22 mouse cellular contexts compared by ENCODE assay signal in the genomic region with DNA sequence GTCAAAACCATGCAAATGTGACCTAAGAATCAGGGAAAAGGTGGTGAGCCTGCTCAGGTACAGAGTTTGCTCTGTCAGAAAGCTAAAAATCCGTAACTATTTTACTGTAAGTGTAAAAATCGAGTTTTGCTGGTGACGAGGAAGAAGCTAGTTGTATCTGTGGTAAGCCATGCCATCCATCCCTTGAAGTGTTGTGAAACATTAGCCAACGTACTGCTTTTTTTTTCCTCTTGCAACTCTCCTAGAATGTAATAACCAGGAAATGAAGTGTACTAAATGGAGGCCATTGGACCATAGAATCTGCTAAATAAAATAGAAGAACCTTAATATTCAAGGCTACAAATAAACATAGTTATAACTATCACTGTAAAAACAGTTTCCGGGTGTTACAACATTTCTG.
"Had no signal": no experiment of that assay in that cellular context is flagged by ENCODE, and none has a peak within 500 bp of the region (broad histone marks: within the 10 kb centered on the region; RNA-seq: fewer than 3 reads in every experiment).

No protein-coding gene starts in this region.

- H3K27ac ChIP-seq: liver, embryonic 13.5 days; liver, embryonic 15.5 days; lung, embryonic 15.5 days; midbrain, embryonic 10.5 days; midbrain, embryonic 12.5 days; neural tube, embryonic 13.5 days; neural tube, embryonic 15.5 days had no signal

- H3K9me3 ChIP-seq: liver, embryonic 13.5 days; liver, embryonic 15.5 days; lung, embryonic 15.5 days; midbrain, embryonic 10.5 days; midbrain, embryonic 12.5 days; neural tube, embryonic 13.5 days; neural tube, embryonic 15.5 days had no signal

- H3K4me2 ChIP-seq: liver, embryonic 13.5 days; liver, embryonic 15.5 days; lung, embryonic 15.5 days; midbrain, embryonic 12.5 days; neural tube, embryonic 13.5 days; neural tube, embryonic 15.5 days had no signal

- DNase-seq: liver, embryonic 13.5 days; liver, postnatal 0 days; lung, adult 2 months; lung, postnatal 4 days; midbrain, embryonic 14.5 days; retina, postnatal 1 day; right cerebral cortex, adult 18-20 months; right cerebral cortex, postnatal 25 days; right cerebral cortex, postnatal 4 days; spleen, adult 18-20 months; thymus, adult 18-20 months; thymus, postnatal 14 days; thymus, postnatal 4 days had no signal

- H3K4me3 ChIP-seq: liver, embryonic 13.5 days; liver, embryonic 15.5 days; lung, embryonic 15.5 days; midbrain, embryonic 10.5 days; midbrain, embryonic 12.5 days; myocyte; neural tube, embryonic 13.5 days; neural tube, embryonic 15.5 days had no signal

- ATAC-seq: liver, postnatal 0 days; lung, postnatal 0 days; midbrain, embryonic 16.5 days had no signal

- H3K9ac ChIP-seq: liver, embryonic 13.5 days; liver, embryonic 15.5 days; liver, postnatal 0 days; lung, embryonic 15.5 days; midbrain, embryonic 12.5 days; neural tube, embryonic 13.5 days; neural tube, embryonic 15.5 days had no signal

- H3K4me1 ChIP-seq: liver, embryonic 13.5 days; liver, embryonic 15.5 days; midbrain, embryonic 12.5 days had no signal

- H3K27me3 ChIP-seq: liver, embryonic 13.5 days; liver, embryonic 15.5 days; lung, embryonic 15.5 days; midbrain, embryonic 12.5 days; neural tube, embryonic 13.5 days; neural tube, embryonic 15.5 days had no signal
